Mouse (Mus musculus) myocyte (in vitro differentiated cells): ENCODE measurements around the gene Six5. TPM values are rescaled to one million over a fixed set of nuclear protein-coding genes. Genes with fewer than 3 reads are reported as not detected.

Experiments
- H3K27me3 ChIP-seq: one replicate; pipeline ENCODE4 v1.6.1; 2011; ENCODE audit not compliant: control insufficient read depth, insufficient read depth, insufficient read length
- H3K36me3 ChIP-seq: one replicate; pipeline ENCODE4 v1.6.1; 2011; ENCODE audit not compliant: control insufficient read depth, insufficient read depth
- H3K4me2 ChIP-seq: one replicate; pipeline ENCODE4 v1.6.1; 2011; ENCODE audit warnings: low read depth, control low read depth
- H3K4me3 ChIP-seq: one replicate; pipeline ENCODE4 v1.5.1; 2011; ENCODE audit warnings: mild to moderate bottlenecking, control low read depth, moderate library complexity
- H3K79me2 ChIP-seq: one replicate; pipeline ENCODE4 v1.6.1; 2011; ENCODE audit not compliant: control insufficient read depth, insufficient read depth
- H3ac ChIP-seq: one replicate; pipeline ENCODE4 v1.6.1; 2011; ENCODE audit not compliant: control insufficient read depth, insufficient read length
- CEBPB ChIP-seq: IDR thresholded peaks from 2 replicates; pipeline ENCODE4 v1.6.1; 2011; ENCODE audit warnings: mild to moderate bottlenecking, moderate library complexity; ENCODE audit not compliant: poor library complexity, insufficient read depth, severe bottlenecking
- E2F4 ChIP-seq: IDR thresholded peaks from one replicate; pipeline ENCODE4 v1.6.1; 2011; ENCODE audit warnings: mild to moderate bottlenecking, control low read depth, moderate library complexity; ENCODE audit not compliant: insufficient read depth
- MAX ChIP-seq: IDR thresholded peaks from one replicate; pipeline ENCODE4 v1.6.1; 2011; ENCODE audit warnings: low read depth, mild to moderate bottlenecking, control low read depth
- MYOD1 ChIP-seq, 3 experiments: IDR thresholded peaks; one replicate each; pipeline ENCODE4 v1.6.1; 2011; ENCODE audit warnings: control low read depth in 2 of 3, low read depth in 2 of 3, mild to moderate bottlenecking in 2 of 3, moderate library complexity in 1 of 3; ENCODE audit not compliant: insufficient read length in 2 of 3, control insufficient read depth in 1 of 3
- MYOG ChIP-seq, 3 experiments: IDR thresholded peaks; one replicate each; pipeline ENCODE4 v1.6.1; 2011; ENCODE audit warnings: control low read depth in 2 of 3, low read depth in 2 of 3, mild to moderate bottlenecking in 2 of 3; ENCODE audit not compliant: insufficient read length in 2 of 3, control insufficient read depth in 1 of 3, insufficient read depth in 1 of 3
- POLR2A ChIP-seq: IDR thresholded peaks from one replicate; pipeline ENCODE4 v1.6.1; 2011; ENCODE audit warnings: low read depth, mild to moderate bottlenecking, control low read depth, moderate library complexity; ENCODE audit not compliant: insufficient read length
- POLR2AphosphoS2 ChIP-seq: IDR thresholded peaks from one replicate; pipeline ENCODE4 v1.6.1; 2011; ENCODE audit warnings: low read depth, control low read depth; ENCODE audit not compliant: insufficient read length
- REST ChIP-seq: IDR thresholded peaks from one replicate; pipeline ENCODE4 v1.6.1; 2011; ENCODE audit warnings: mild to moderate bottlenecking, control low read depth, moderate library complexity; ENCODE audit not compliant: insufficient read depth, insufficient read length
- SRF ChIP-seq: IDR thresholded peaks from one replicate; pipeline ENCODE4 v1.6.1; 2011; ENCODE audit warnings: low read depth; ENCODE audit not compliant: control insufficient read depth, insufficient read length
- TCF12 ChIP-seq: IDR thresholded peaks from one replicate; pipeline ENCODE4 v1.6.1; 2011; ENCODE audit warnings: mild to moderate bottlenecking, control low read depth; ENCODE audit not compliant: poor library complexity, insufficient read depth, severe bottlenecking
- TCF3 ChIP-seq: IDR thresholded peaks from one replicate; pipeline ENCODE4 v1.6.1; 2011; ENCODE audit warnings: low read depth, control low read depth; ENCODE audit not compliant: insufficient read length
- USF1 ChIP-seq: IDR thresholded peaks from one replicate; pipeline ENCODE4 v1.6.1; 2011; ENCODE audit warnings: low read depth, mild to moderate bottlenecking, control low read depth, moderate library complexity
- polyA plus RNA-seq: library from polyadenylated mRNA; unstranded; fragments of >200 nt; fragmentation: generic; extraction: Trizol; gene quantifications from one replicate; pipeline ENCODE4 v1.2.1, GENCODE M21; 2012; ENCODE audit warnings: missing spikeins

Gene Six5
- polyA plus RNA-seq, 1 experiment, result 1.6 TPM

DNA sequence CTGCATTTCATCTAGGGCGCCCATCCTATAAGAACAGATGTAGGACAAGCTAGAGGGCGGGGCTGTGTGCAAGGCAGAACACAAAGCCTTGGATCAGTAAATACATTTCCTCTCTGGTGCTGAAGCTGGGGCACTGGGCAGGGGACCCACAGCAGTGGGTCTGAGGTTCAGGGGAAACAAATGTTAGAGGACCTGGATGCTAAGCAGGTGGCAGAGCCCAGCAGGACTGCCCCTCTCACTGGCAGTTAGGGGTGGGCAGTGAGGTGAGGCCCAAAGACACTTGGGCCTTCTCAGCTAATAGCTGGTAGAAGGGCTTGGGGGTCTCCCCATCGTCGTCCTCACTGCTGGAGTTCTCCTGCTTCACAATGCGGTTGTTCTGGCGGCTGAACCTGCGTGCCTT, 4.4 kb downstream of the Six5 start:
- Histone ChIP-seq H3K36me3 (no peaks in the 10 kb centered on the region), H3K27me3 (no peaks in the 10 kb centered on the region), H3K4me3 (no peak overlapping the region), H3ac (no peak overlapping the region), H3K79me2 (no peaks in the 10 kb centered on the region), H3K4me2 (no peak overlapping the region)
- TF ChIP-seq E2F4 (no peak), USF1 (no peak), CEBPB (no peak), SRF (no peak), REST (no peak), MAX (no peak), POLR2A (no peak)

- no peaks in the 10 kb centered on the region for H3K27me3 ChIP-seq
- H3ac ChIP-seq, result no peak overlapping the region
- no peak overlapping the region for H3K4me2 ChIP-seq
- no peaks in the 10 kb centered on the region for H3K36me3 ChIP-seq
- no peak overlapping the region for H3K4me3 ChIP-seq
- no peak for TF ChIP-seq MYOG (IDR thresholded peaks at IDR 0.05; ENCODE audit: control insufficient read depth in 1 of 3, insufficient read depth in 1 of 3, insufficient read length in 2 of 3, low read depth in 2 of 3)
- no peaks in the 10 kb centered on the region for H3K79me2 ChIP-seq
These were observed 5.9 kb downstream of the Six5 start for GRCm38 (mm10) chr7:19100290-19100689.

GRCm38 (mm10) chr7:19103741-19104140, 9.3 kb downstream of the Six5 start:
- H3ac ChIP-seq, result no peak overlapping the region
- H3K4me3 ChIP-seq, result no peak overlapping the region
- H3K27me3 ChIP-seq, result no peaks in the 10 kb centered on the region
- H3K4me2 ChIP-seq, result no peak overlapping the region
- H3K79me2 ChIP-seq, result no peaks in the 10 kb centered on the region
- no peaks in the 10 kb centered on the region for H3K36me3 ChIP-seq
- TF ChIP-seq MYOD1 (IDR thresholded peaks at IDR 0.05; ENCODE audit: control insufficient read depth in 1 of 3, insufficient read length in 2 of 3, low read depth in 2 of 3) (no peak), USF1 (no peak), MYOG (IDR thresholded peaks at IDR 0.05; ENCODE audit: control insufficient read depth in 1 of 3, insufficient read depth in 1 of 3, insufficient read length in 2 of 3, low read depth in 2 of 3) (no peak), E2F4 (no peak), POLR2A (no peak), TCF12 (no peak), POLR2AphosphoS2 (no peak), CEBPB (no peak), SRF (no peak), MAX (no peak), REST (no peak), TCF3 (no peak)

DNA sequence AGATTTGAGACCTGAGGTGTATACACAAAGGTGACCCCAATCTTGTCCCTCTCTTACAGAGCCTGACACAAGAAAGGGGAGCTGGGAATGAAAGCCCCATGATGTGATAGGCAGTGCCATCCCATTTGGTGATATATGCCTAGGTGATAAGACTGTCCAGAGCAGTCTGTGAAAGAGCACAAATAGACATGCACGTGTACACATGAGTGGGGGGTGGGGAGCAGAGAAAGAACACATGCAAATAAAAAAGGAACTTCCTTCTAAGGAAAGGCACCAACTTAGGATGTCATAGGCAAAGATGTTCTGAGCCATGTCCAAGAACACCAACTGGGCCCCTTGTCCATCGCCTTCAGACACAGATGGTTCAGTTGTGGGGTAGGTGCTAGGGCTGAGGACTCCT, 10.1 kb downstream of the Six5 start:
- TF ChIP-seq USF1, result no peak
- no peak for TF ChIP-seq MAX
- TF ChIP-seq CEBPB, result no peak
- no peak for TF ChIP-seq POLR2AphosphoS2
- TF ChIP-seq MYOG (IDR thresholded peaks at IDR 0.05; ENCODE audit: control insufficient read depth in 1 of 3, insufficient read depth in 1 of 3, insufficient read length in 2 of 3, low read depth in 2 of 3), result no peak
- no peak for TF ChIP-seq REST
- no peak for TF ChIP-seq TCF3
- TF ChIP-seq POLR2A, result no peak
- TF ChIP-seq MYOD1 (IDR thresholded peaks at IDR 0.05; ENCODE audit: control insufficient read depth in 1 of 3, insufficient read length in 2 of 3, low read depth in 2 of 3), result no peak
- TF ChIP-seq SRF, result no peak
- no peak for TF ChIP-seq E2F4
- no peak for TF ChIP-seq TCF12

DNA sequence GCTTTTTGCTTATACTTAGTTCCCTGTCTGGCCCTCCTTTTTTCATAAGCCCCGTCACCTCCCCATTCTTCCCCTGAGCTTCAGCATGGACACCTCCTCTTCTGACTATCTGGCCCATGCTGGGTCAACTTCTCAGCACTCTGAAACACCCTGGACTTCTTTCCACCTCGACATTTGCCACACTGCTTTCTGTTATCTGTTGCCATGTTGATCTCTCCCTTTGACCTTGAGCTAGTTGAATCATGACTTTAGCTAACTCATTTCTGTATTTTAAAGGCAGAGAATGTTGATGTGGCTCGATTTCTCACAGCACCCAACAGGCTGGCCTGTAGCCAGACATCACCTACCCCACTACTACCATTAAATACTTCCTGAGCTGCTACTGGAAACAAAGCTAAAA, 13.0 kb downstream of the Six5 start:
- H3K4me3 ChIP-seq, result no peak overlapping the region
- no peaks in the 10 kb centered on the region for H3K79me2 ChIP-seq
- no peak overlapping the region for H3ac ChIP-seq
- H3K4me2 ChIP-seq, result no peak overlapping the region
- no peaks in the 10 kb centered on the region for H3K36me3 ChIP-seq
- no peaks in the 10 kb centered on the region for H3K27me3 ChIP-seq
- TF ChIP-seq MYOD1 (IDR thresholded peaks at IDR 0.05; ENCODE audit: control insufficient read depth in 1 of 3, insufficient read length in 2 of 3, low read depth in 2 of 3), result no peak
- TF ChIP-seq E2F4, result no peak
- TF ChIP-seq REST, result no peak
- TF ChIP-seq POLR2AphosphoS2, result no peak
- no peak for TF ChIP-seq POLR2A
- TF ChIP-seq MYOG (IDR thresholded peaks at IDR 0.05; ENCODE audit: control insufficient read depth in 1 of 3, insufficient read depth in 1 of 3, insufficient read length in 2 of 3, low read depth in 2 of 3), result no peak
- TF ChIP-seq MAX, result no peak
- TF ChIP-seq USF1, result no peak
- no peak for TF ChIP-seq CEBPB
- TF ChIP-seq TCF12, result no peak
- no peak for TF ChIP-seq SRF
- TF ChIP-seq TCF3, result no peak

More for the DNA sequence above, 10.1 kb downstream of the Six5 start:
- Histone ChIP-seq H3K36me3 (no peaks in the 10 kb centered on the region), H3K4me3 (no peak overlapping the region), H3K27me3 (no peaks in the 10 kb centered on the region), H3K4me2 (no peak overlapping the region), H3K79me2 (no peaks in the 10 kb centered on the region), H3ac (no peak overlapping the region)
